Mouse (Mus musculus) heart, embryonic 10.5 days (tissue): ENCODE measurements around the gene Plgrkt. TPM values are rescaled to one million over a fixed set of nuclear protein-coding genes. Genes with fewer than 3 reads are reported as not detected.
A peak's percentile ranks its signal among the peaks of the same experiment; 100 is the strongest.

Experiments used
- DNase-seq: peaks from one replicate; pipeline ENCODE4 v3.0.0-alpha.2; 2017; ENCODE audit warnings: low spot score
- H3K27ac ChIP-seq: fragments of 300-500 bp; sonication (generic); 2 replicates; pipeline ENCODE4 v1.5.1; 2016; ENCODE audit warnings: mild to moderate bottlenecking
- H3K27me3 ChIP-seq: fragments of 300-500 bp; sonication (generic); 2 replicates; pipeline ENCODE4 v1.6.1; 2016; ENCODE audit warnings: mild to moderate bottlenecking; ENCODE audit not compliant: poor library complexity, insufficient read depth, severe bottlenecking
- H3K36me3 ChIP-seq: fragments of 300-500 bp; sonication (generic); 2 replicates; pipeline ENCODE4 v1.6.1; 2016; ENCODE audit warnings: mild to moderate bottlenecking, moderate library complexity
- H3K4me1 ChIP-seq: fragments of 300-500 bp; sonication (generic); 2 replicates; pipeline ENCODE4 v1.6.1; 2016; ENCODE audit warnings: mild to moderate bottlenecking
- H3K4me3 ChIP-seq: fragments of 300-500 bp; sonication (generic); 2 replicates; pipeline ENCODE4 v1.5.1; 2016; ENCODE audit warnings: mild to moderate bottlenecking, moderate library complexity
- H3K9me3 ChIP-seq: fragments of 300-500 bp; sonication (generic); 2 replicates; pipeline ENCODE4 v1.6.1; 2016; ENCODE audit warnings: mild to moderate bottlenecking, moderate library complexity
- WGBS: fragments of 180-500 bp; shearing (Covaris S2); methylation state at CpG from one replicate; pipeline ENCODE4 v1.1.7; 2016; 5-methylcytosine and 5-hydroxymethylcytosine counted together
- polyA plus RNA-seq: library from polyadenylated mRNA; unstranded; fragments of >200 nt; fragmentation: Nextera tagmentation; extraction: Ambion mirVana; gene quantifications from 2 replicates; pipeline ENCODE4 v1.2.1, GENCODE M21; 2016

The Plgrkt gene
- polyA plus RNA-seq, 1 experiment from 2014 or later: 41.5 TPM

DNA sequence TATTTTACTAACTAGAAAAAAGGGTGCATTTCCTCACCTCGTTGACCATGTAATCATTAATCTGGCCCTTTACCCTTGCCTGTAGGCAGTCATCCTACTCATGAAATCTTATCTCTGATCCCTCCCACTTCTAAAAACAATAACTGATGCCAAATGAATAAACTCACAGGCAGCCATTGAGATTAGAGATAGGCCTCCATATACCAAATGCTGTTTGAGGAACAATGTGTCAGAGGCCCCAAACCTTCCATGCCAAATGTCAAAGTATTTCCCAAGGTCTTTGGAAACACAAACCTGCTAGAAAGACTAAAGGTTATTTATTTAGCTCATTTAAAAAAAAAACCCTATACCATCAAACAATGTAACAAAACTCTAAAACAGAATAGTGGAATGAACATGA lies 29.2 kb upstream of the Plgrkt start:
- no peak overlapping the region for H3K27ac ChIP-seq
- H3K4me3 ChIP-seq: no peak overlapping the region
- WGBS: 59% methylated on average over 1 of the region's 1 CpGs
- H3K4me1 ChIP-seq: no peaks in the 10 kb centered on the region
- no peaks in the 10 kb centered on the region for H3K27me3 ChIP-seq
- H3K9me3 ChIP-seq: no peaks in the 10 kb centered on the region
- no peak for DNase-seq
- H3K36me3 ChIP-seq: no peaks in the 10 kb centered on the region

- no peak for DNase-seq
- Histone ChIP-seq H3K9me3 (no peaks in the 10 kb centered on the region), H3K36me3 (no peaks in the 10 kb centered on the region), H3K4me3 (no peak overlapping the region), H3K27me3 (no peaks in the 10 kb centered on the region), H3K4me1 (no peaks in the 10 kb centered on the region), H3K27ac (no peak overlapping the region)
- 89% methylated on average over 2 of the region's 2 CpGs for WGBS
Measured at GRCm38 (mm10) chr19:29394721-29395120, 27.5 kb upstream of the Plgrkt start.

DNA sequence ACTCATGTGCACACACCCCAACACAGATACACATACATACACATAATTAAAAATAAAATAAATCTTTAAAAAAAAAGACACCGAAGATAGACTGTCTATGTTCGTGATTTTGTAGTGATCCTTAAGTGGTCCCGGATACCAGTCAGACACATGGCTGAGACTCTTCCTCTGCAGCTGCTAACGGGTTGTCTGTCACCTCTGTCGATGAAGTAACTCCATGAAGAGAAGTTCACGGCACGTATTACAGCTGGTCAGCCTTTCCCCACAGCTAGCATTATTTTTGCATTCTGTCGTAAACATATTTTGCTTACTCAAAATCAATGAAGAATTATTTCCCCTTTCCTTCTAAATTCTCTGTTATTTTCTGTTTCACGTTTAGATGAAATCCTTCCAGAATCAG lies 26.1 kb upstream of the Plgrkt start:
- WGBS: 83% methylated on average over 9 of the region's 9 CpGs
- H3K9me3 ChIP-seq: no peaks in the 10 kb centered on the region
- no peak for DNase-seq
- no peak overlapping the region for H3K4me3 ChIP-seq
- H3K36me3 ChIP-seq: no peaks in the 10 kb centered on the region
- no peak overlapping the region for H3K27ac ChIP-seq
- no peaks in the 10 kb centered on the region for H3K4me1 ChIP-seq
- no peaks in the 10 kb centered on the region for H3K27me3 ChIP-seq

GRCm38 (mm10) chr19:29391279-29391678 lies 24.1 kb upstream of the Plgrkt start:
- Histone ChIP-seq H3K36me3 (no peaks in the 10 kb centered on the region), H3K9me3 (no peaks in the 10 kb centered on the region), H3K27ac (no peak overlapping the region), H3K4me3 (no peak overlapping the region), H3K4me1 (no peaks in the 10 kb centered on the region), H3K27me3 (no peaks in the 10 kb centered on the region)
- DNase-seq: no peak
- 67% methylated on average over 4 of the region's 4 CpGs for WGBS

DNA sequence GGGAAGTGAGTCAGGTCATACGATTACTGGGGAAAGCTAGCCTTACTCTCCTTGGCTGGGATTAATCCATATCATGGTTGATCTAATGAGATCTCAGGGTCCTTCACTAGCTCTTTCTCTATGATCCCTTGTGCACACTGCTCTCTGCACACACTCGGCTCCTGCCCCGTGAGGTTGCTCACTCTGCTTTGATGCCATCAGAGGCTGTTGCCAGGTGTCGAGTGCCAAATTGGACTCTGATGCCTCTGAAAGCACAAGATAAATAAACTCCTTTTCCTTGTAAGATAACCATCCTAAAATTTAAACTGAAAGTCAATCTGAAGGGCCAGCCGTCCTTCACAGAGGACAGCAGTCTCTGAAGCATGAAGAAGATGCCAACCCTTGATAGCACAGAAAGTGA lies 23.3 kb upstream of the Plgrkt start:
- 52% methylated on average over 5 of the region's 5 CpGs for WGBS
- no peak overlapping the region for H3K27ac ChIP-seq
- H3K4me3 ChIP-seq: no peak overlapping the region
- no peaks in the 10 kb centered on the region for H3K36me3 ChIP-seq
- H3K9me3 ChIP-seq: no peaks in the 10 kb centered on the region
- no peaks in the 10 kb centered on the region for H3K4me1 ChIP-seq
- no peak for DNase-seq
- no peaks in the 10 kb centered on the region for H3K27me3 ChIP-seq

GRCm38 (mm10) chr19:29388818-29389217 lies 21.6 kb upstream of the Plgrkt start:
- DNase-seq: peak; percentile 27
- no peaks in the 10 kb centered on the region for H3K4me1 ChIP-seq
- H3K9me3 ChIP-seq: no peaks in the 10 kb centered on the region
- no peaks in the 10 kb centered on the region for H3K27me3 ChIP-seq
- no peak overlapping the region for H3K4me3 ChIP-seq
- H3K36me3 ChIP-seq: no peaks in the 10 kb centered on the region
- H3K27ac ChIP-seq: no peak overlapping the region
- WGBS: 80% methylated on average over 1 of the region's 1 CpGs

DNA sequence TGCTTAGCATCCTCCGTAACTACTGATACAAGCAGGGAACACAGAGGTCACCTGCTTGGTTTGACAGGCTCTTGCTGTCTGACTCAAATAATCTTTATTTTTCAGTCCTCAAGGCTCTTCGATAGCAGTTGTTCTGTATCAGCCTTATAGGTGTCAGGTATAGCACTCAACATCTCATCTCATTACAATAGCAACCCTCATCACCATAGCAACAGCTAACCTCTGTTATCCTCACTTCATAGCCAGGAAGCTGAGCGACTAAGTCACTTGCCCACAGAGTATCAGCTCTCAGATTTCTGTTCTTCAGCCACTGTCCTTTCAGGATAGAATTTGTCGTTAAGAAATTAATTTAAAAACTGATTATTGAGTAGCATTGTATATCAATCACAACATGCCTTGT lies 18.6 kb upstream of the Plgrkt start:
- Histone ChIP-seq H3K27me3 (no peaks in the 10 kb centered on the region), H3K9me3 (no peaks in the 10 kb centered on the region), H3K36me3 (no peaks in the 10 kb centered on the region), H3K4me1 (no peaks in the 10 kb centered on the region), H3K4me3 (no peak overlapping the region), H3K27ac (no peak overlapping the region)
- 81% methylated on average over 4 of the region's 4 CpGs for WGBS
- peak; percentile 35 for DNase-seq

GRCm38 (mm10) chr19:29384994-29385393 lies 17.8 kb upstream of the Plgrkt start:
- WGBS: 85% methylated on average over 6 of the region's 6 CpGs
- Histone ChIP-seq H3K4me3 (no peak overlapping the region), H3K4me1 (no peaks in the 10 kb centered on the region), H3K36me3 (no peaks in the 10 kb centered on the region), H3K27me3 (no peaks in the 10 kb centered on the region), H3K9me3 (no peaks in the 10 kb centered on the region), H3K27ac (no peak overlapping the region)
- peak; percentile 16 for DNase-seq

DNA sequence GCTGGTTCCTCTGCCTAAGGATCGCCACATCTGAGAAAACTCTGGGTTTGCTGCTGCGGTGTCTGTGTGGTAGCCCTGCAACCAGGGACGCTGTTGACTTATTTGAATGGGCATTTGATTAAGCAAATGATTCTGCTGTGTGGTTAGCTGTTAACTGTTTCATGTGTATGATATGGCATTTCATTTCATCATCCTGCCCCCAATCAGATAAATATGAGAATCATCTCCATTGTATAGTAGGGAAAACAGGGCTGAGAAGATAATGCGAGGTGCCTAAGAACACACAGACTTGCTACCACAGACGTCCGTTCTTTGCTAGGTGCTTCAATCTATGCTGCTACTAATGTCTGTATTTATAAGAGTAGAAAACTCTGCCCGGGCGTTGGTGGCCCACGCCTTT lies 17.2 kb upstream of the Plgrkt start:
- H3K4me3 ChIP-seq: no peak overlapping the region
- no peaks in the 10 kb centered on the region for H3K9me3 ChIP-seq
- no peaks in the 10 kb centered on the region for H3K4me1 ChIP-seq
- no peaks in the 10 kb centered on the region for H3K36me3 ChIP-seq
- H3K27me3 ChIP-seq: no peaks in the 10 kb centered on the region
- DNase-seq: peak; percentile 52
- 80% methylated on average over 9 of the region's 9 CpGs for WGBS
- no peak overlapping the region for H3K27ac ChIP-seq

DNA sequence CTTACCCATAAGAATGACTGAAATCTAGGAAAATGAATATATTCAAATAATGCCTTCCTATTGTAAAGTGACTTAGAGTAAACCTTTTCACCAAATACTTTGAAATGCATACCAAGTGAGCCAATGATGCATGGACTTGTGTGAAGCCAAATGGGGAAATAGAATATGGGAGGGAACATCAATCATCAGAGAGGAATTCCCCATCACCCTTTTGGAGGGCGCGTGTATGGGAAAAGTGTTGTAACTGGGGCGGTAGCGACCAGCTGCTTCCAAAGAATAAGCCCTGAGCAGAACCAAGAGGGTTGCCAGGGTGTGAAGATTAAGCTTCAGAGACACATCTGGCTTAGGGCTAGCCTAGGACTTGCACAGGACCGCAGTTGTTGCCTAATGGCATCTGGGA lies 16.2 kb upstream of the Plgrkt start:
- Histone ChIP-seq H3K27me3 (no peaks in the 10 kb centered on the region), H3K36me3 (no peaks in the 10 kb centered on the region), H3K4me1 (no peaks in the 10 kb centered on the region), H3K4me3 (no peak overlapping the region), H3K9me3 (no peaks in the 10 kb centered on the region), H3K27ac (no peak overlapping the region)
- DNase-seq: no peak
- 89% methylated on average over 5 of the region's 5 CpGs for WGBS

DNA sequence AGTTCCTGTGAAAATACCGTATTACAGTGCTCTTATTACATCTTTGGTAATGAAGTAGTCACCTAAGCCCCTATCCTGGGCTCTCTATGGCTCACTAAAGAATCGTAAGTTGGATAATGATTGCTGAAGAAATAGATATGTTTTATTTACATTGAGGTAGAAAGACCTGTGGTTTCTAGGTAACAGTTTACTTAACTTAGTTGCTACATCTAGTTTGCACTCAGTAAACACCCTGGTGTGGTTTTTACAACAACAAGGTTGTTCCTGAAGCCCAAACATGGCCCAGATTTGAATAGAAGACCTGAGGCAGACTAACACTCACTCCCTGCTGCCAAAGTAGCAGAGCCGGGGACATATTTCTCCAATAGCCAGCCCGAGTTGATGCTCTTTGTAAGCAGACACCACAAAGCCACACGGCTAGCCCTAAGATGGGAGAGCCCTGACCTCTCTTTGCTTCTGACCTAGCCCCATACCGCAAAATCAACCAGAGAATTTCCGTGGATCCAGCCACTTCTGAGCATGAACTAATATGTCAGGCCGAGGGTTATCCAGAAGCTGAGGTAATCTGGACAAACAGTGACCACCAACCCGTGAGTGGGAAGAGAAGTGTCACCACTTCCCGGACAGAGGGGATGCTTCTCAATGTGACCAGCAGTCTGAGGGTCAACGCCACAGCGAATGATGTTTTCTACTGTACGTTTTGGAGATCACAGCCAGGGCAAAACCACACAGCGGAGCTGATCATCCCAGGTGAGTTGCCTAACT lies 12.8 kb upstream of the Plgrkt start:
- Histone ChIP-seq H3K36me3 (no peaks in the 10 kb centered on the region), H3K27me3 (no peaks in the 10 kb centered on the region), H3K4me3 (no peak overlapping the region), H3K9me3 (no peaks in the 10 kb centered on the region), H3K4me1 (no peaks in the 10 kb centered on the region), H3K27ac (no peak overlapping the region)
- DNase-seq: peak; percentile 68
- WGBS: 83% methylated on average over 14 of the region's 14 CpGs

- 0 out of 2 replicates have a peak, but pooled peaks cover 4% of the 10 kb centered on the region for H3K4me1 ChIP-seq
- no peaks in the 10 kb centered on the region for H3K36me3 ChIP-seq
- no peaks in the 10 kb centered on the region for H3K9me3 ChIP-seq
- 68% methylated on average over 3 of the region's 3 CpGs for WGBS
- H3K4me3 ChIP-seq: no peak overlapping the region
- DNase-seq: no peak
- H3K27ac ChIP-seq: no peak overlapping the region
- no peaks in the 10 kb centered on the region for H3K27me3 ChIP-seq
Measured at GRCm38 (mm10) chr19:29376382-29376781, 9.2 kb upstream of the Plgrkt start.

- Histone ChIP-seq H3K9me3 (no peaks in the 10 kb centered on the region), H3K4me3 (no peak overlapping the region), H3K36me3 (no peaks in the 10 kb centered on the region), H3K27me3 (no peaks in the 10 kb centered on the region), H3K4me1 (0 out of 2 replicates have a peak, but pooled peaks cover 4% of the 10 kb centered on the region), H3K27ac (no peak overlapping the region)
- DNase-seq: no peak
- 78% methylated on average over 9 of the region's 9 CpGs for WGBS
Measured at GRCm38 (mm10) chr19:29374947-29375346, 7.8 kb upstream of the Plgrkt start.

GRCm38 (mm10) chr19:29373438-29373837 lies 6.2 kb upstream of the Plgrkt start:
- H3K27ac ChIP-seq: 0 out of 2 replicates have a peak overlapping the region, but pooled peaks have one; percentile 16
- H3K4me3 ChIP-seq: peak overlapping the region; percentile 22; the same call in 1 of the 2 replicates
- 40% methylated on average over 11 of the region's 11 CpGs for WGBS
- H3K27me3 ChIP-seq: no peaks in the 10 kb centered on the region
- H3K36me3 ChIP-seq: no peaks in the 10 kb centered on the region
- H3K9me3 ChIP-seq: no peaks in the 10 kb centered on the region
- H3K4me1 ChIP-seq: 0 out of 2 replicates have a peak, but pooled peaks cover 4% of the 10 kb centered on the region
- no peak for DNase-seq
